Mouse (Mus musculus) heart, adult 18-20 months (tissue): Measurements from ENCODE around the gene Dst. TPM values are rescaled to one million over a fixed set of nuclear protein-coding genes. Genes with fewer than 3 reads are reported as not detected.

ENCODE experiments used
- DNase-seq, 2 experiments: peaks; one replicate each; pipeline ENCODE4 v3.0.0; 2021 to 2022; ENCODE audit warnings: mixed read lengths in 1 of 2
- total RNA-seq, 2 experiments: library from RNA; stranded (reverse); gene quantifications; 2 replicates each; pipeline ENCODE4 v1.2.3; 2021

Dst gene
- total RNA-seq, 2 experiments from 2014 or later: 378 TPM

- DNase-seq: no peak
Measured at GRCm38 (mm10) chr1:34025879-34026278, 117.9 kb downstream of the Dst start.

GRCm38 (mm10) chr1:34028722-34029121 is 120.7 kb downstream of the Dst start:
- no peak for DNase-seq

- no peak for DNase-seq
Measured at GRCm38 (mm10) chr1:34030330-34031021, 122.5 kb downstream of the Dst start.

GRCm38 (mm10) chr1:34033052-34033451 is 125.0 kb downstream of the Dst start:
- DNase-seq: no peak

- no peak for DNase-seq
Measured at GRCm38 (mm10) chr1:34033478-34033877, 125.5 kb downstream of the Dst start.

- DNase-seq: no peak
Measured at GRCm38 (mm10) chr1:34033958-34034357, 125.9 kb downstream of the Dst start.

- no peak for DNase-seq
Measured at GRCm38 (mm10) chr1:34036111-34036510, 128.1 kb downstream of the Dst start.

- DNase-seq: no peak
Measured at GRCm38 (mm10) chr1:34038571-34038970, 130.5 kb downstream of the Dst start.

GRCm38 (mm10) chr1:34040049-34040448 is 132.0 kb downstream of the Dst start:
- DNase-seq: no peak

- no peak for DNase-seq
Measured at GRCm38 (mm10) chr1:34040901-34041721, 133.1 kb downstream of the Dst start.

- no peak for DNase-seq
Measured at GRCm38 (mm10) chr1:34042299-34042698, 134.3 kb downstream of the Dst start.

- DNase-seq: no peak
Measured at GRCm38 (mm10) chr1:34043327-34043726, 135.3 kb downstream of the Dst start.

GRCm38 (mm10) chr1:34043836-34044550 is 136.0 kb downstream of the Dst start:
- peak in 1 of 2 experiments; percentile 56 for DNase-seq

- DNase-seq: no peak
Measured at GRCm38 (mm10) chr1:34044675-34045074, 136.7 kb downstream of the Dst start.

GRCm38 (mm10) chr1:34047285-34047684 is 139.3 kb downstream of the Dst start:
- DNase-seq: no peak

- DNase-seq: no peak
Measured at GRCm38 (mm10) chr1:34051251-34051650, 143.2 kb downstream of the Dst start.

- DNase-seq: no peak
Measured at GRCm38 (mm10) chr1:34052422-34052821, 144.4 kb downstream of the Dst start.

- DNase-seq: no peak
Measured at GRCm38 (mm10) chr1:34054970-34055369, 146.9 kb downstream of the Dst start.

- no peak for DNase-seq
Measured at GRCm38 (mm10) chr1:34056658-34057057, 148.6 kb downstream of the Dst start.

- DNase-seq: no peak
Measured at GRCm38 (mm10) chr1:34059231-34059630, 151.2 kb downstream of the Dst start.

- peak; percentile 60 to 69 for DNase-seq
Measured at GRCm38 (mm10) chr1:34060446-34060845, 152.4 kb downstream of the Dst start.

- DNase-seq: peak; percentile 84 to 90
Measured at GRCm38 (mm10) chr1:34061078-34061477, 153.1 kb downstream of the Dst start.

GRCm38 (mm10) chr1:34061860-34062259 is 153.8 kb downstream of the Dst start:
- no peak for DNase-seq
